In the genomic region with DNA sequence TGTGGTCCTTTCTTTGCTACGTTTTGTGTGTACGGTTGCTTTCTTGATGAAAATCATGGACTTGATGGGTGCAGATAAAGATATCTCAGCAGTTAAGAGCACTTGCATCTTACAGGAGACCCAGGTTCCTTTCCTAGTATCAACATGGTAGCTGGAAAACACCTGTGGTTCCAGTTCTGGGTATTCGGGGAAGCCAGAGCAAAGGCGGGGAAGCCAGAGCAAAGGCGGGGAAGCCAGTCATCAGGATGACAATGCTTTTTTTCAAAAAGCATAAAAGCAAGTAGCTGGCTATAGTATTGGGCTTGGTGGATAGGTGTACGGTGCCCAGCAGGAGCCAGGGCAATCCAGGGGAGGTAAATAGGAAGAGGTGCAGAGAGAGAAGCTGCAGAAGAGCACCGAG, we compare ENCODE assay signal across 21 mouse cellular contexts.
DNase-seq lines count a peak whose midpoint lies in the region; ATAC-seq and TF ChIP-seq lines count a peak whose summit lies in the region.
"Had no signal": no experiment of that assay in that cellular context is flagged by ENCODE, and none has a peak within 500 bp of the region (broad histone marks: within the 10 kb centered on the region; RNA-seq: fewer than 3 reads in every experiment).

No protein-coding gene starts in this region.

- 82% methylated on average over 7 of the region's 7 CpGs for WGBS in cerebellum, adult 2 months
- 90% methylated on average over 7 of the region's 7 CpGs for WGBS in forebrain, embryonic 14.5 days
- 90% methylated on average over 7 of the region's 7 CpGs for WGBS in forebrain, embryonic 10.5 days

- in situ Hi-C loops in CH12.LX (cut with MboI; ENCODE audit: low pct_ligation_motif_present, low pct_unique_long_range_greater_than_20kb, low sequenced_read_pairs), result no loop called here

- no peaks in the 10 kb centered on the region for H3K27me3 ChIP-seq in cerebellum, adult 2 months (ENCODE audit: control insufficient read depth, insufficient read depth, low read length)
- H3K27me3 ChIP-seq in forebrain, embryonic 14.5 days (replicated peaks; ENCODE audit: control insufficient read depth, insufficient read depth, low read length), result no peaks in the 10 kb centered on the region
- no peaks in the 10 kb centered on the region for H3K27me3 ChIP-seq in forebrain, embryonic 10.5 days (ENCODE audit: poor library complexity, severe bottlenecking)
- H3K27me3 ChIP-seq in CH12.LX (replicated peaks), result no peaks in the 10 kb centered on the region
- H3K27me3 ChIP-seq: embryonic facial prominence, embryonic 13.5 days; embryonic facial prominence, embryonic 15.5 days had no signal

- TF ChIP-seq CTCF in cerebellum, adult 2 months (IDR thresholded peaks at IDR 0.05; ENCODE audit: borderline replicate concordance, insufficient read depth, low read depth, low read length), result no peak
- TF ChIP-seq CTCF in CH12.LX (conservative IDR thresholded peaks at IDR 0.05 in 1 of 2, IDR thresholded peaks at IDR 0.05 in 1 of 2; ENCODE audit: low read depth in 2 of 2, low read length in 2 of 2), result no peak

- peak overlapping the region; percentile 28; the same call in 1 of the 2 replicates for H3K27ac ChIP-seq in cerebellum, adult 2 months (ENCODE audit: insufficient read depth, low read length)
- peak overlapping the region; percentile 14; the same call in 1 of the 2 replicates for H3K27ac ChIP-seq in forebrain, embryonic 14.5 days (ENCODE audit: low read depth, low read length)
- H3K27ac ChIP-seq in forebrain, embryonic 10.5 days, result no peak overlapping the region
- peak overlapping the region; percentile 86 for H3K27ac ChIP-seq in CH12.LX (ENCODE audit: insufficient read depth, low read depth)
- H3K27ac ChIP-seq: embryonic facial prominence, embryonic 13.5 days; embryonic facial prominence, embryonic 15.5 days had no signal

- no peak overlapping the region for H3K9ac ChIP-seq in forebrain, embryonic 14.5 days (ENCODE audit: low read length)
- H3K9ac ChIP-seq in CH12.LX (ENCODE audit: insufficient read depth, low read depth), result peak overlapping the region; percentile 34
- H3K9ac ChIP-seq: embryonic facial prominence, embryonic 13.5 days; embryonic facial prominence, embryonic 15.5 days; forebrain, postnatal 0 days had no signal

- dilution Hi-C loops in CH12.LX (cut with MboI; ENCODE audit: extremely low pct_ligation_motif_present, extremely low pct_unique_long_range_greater_than_20kb, low sequenced_read_pairs), result no loop called here

- H3K36me3 ChIP-seq in forebrain, embryonic 14.5 days (ENCODE audit: control insufficient read depth, insufficient read depth, low read length), result no peaks in the 10 kb centered on the region
- no peaks in the 10 kb centered on the region for H3K36me3 ChIP-seq in forebrain, embryonic 10.5 days (replicated peaks)
- H3K36me3 ChIP-seq in CH12.LX (replicated peaks in 1 of 2; ENCODE audit: control insufficient read depth in 1 of 2, insufficient read depth in 1 of 2, low read length in 1 of 2), result peaks cover 0 to 4% of the 10 kb centered on the region in 2 experiments
- H3K36me3 ChIP-seq: embryonic facial prominence, embryonic 13.5 days; embryonic facial prominence, embryonic 15.5 days had no signal

- peaks cover 30% of the 10 kb centered on the region for H3K4me1 ChIP-seq in cerebellum, adult 2 months (ENCODE audit: control insufficient read depth, insufficient read depth, low read length)
- H3K4me1 ChIP-seq in forebrain, embryonic 14.5 days (ENCODE audit: control insufficient read depth, insufficient read depth, low read length), result peaks cover 39% of the 10 kb centered on the region
- peaks cover 14% of the 10 kb centered on the region for H3K4me1 ChIP-seq in forebrain, embryonic 10.5 days
- peaks cover 41 to 88% of the 10 kb centered on the region in 2 experiments for H3K4me1 ChIP-seq in CH12.LX (ENCODE audit: control insufficient read depth in 1 of 2, insufficient read depth in 2 of 2)

- H3K9me3 ChIP-seq in forebrain, embryonic 14.5 days (replicated peaks; ENCODE audit: control insufficient read depth, low read length), result no peaks in the 10 kb centered on the region
- no peaks in the 10 kb centered on the region for H3K9me3 ChIP-seq in forebrain, embryonic 10.5 days
- no peaks in the 10 kb centered on the region for H3K9me3 ChIP-seq in CH12.LX (replicated peaks; ENCODE audit: low read length)
- H3K9me3 ChIP-seq: embryonic facial prominence, embryonic 13.5 days; embryonic facial prominence, embryonic 15.5 days had no signal

- H3K4me2 ChIP-seq in forebrain, embryonic 14.5 days (ENCODE audit: low read length), result no peak overlapping the region
- peak overlapping the region; percentile 23 for H3K4me2 ChIP-seq in CH12.LX (ENCODE audit: insufficient read depth, low read depth, poor library complexity, severe bottlenecking)
- H3K4me2 ChIP-seq: embryonic facial prominence, embryonic 13.5 days; embryonic facial prominence, embryonic 15.5 days had no signal

- H3K4me3 ChIP-seq in cerebellum, adult 2 months (replicated peaks; ENCODE audit: insufficient read depth, low read depth, low read length), result no peak overlapping the region
- H3K4me3 ChIP-seq in forebrain, embryonic 14.5 days (ENCODE audit: low read depth, low read length), result no peak overlapping the region
- H3K4me3 ChIP-seq in forebrain, embryonic 10.5 days, result no peak overlapping the region
- no peak overlapping the region for H3K4me3 ChIP-seq in CH12.LX (replicated peaks in 1 of 3; ENCODE audit: low read depth in 2 of 3, low read length in 2 of 3, poor library complexity in 1 of 3)
- H3K4me3 ChIP-seq: embryonic facial prominence, embryonic 13.5 days; embryonic facial prominence, embryonic 15.5 days had no signal

- no peak for ATAC-seq in forebrain, embryonic 14.5 days
- ATAC-seq in erythroblast, adult 5-6 weeks (replicated peaks; ENCODE audit: low FRiP score, poor library complexity, severe bottlenecking), result no peak
- ATAC-seq: CD4-positive, CD25-positive, alpha-beta regulatory T cell, adult 4 months; forebrain, postnatal 0 days had no signal

- TF ChIP-seq POLR2A in cerebellum, adult 2 months (IDR thresholded peaks at IDR 0.05; ENCODE audit: borderline replicate concordance, insufficient read depth, low read length), result no peak
- TF ChIP-seq POLR2A in CH12.LX (IDR thresholded peaks at IDR 0.05; ENCODE audit: low read depth, low read length), result no peak

- DNase-seq in cerebellum, adult 2 months, result peak in 1 of 2 experiments; percentile 12
- DNase-seq in cerebellum, postnatal 10 days, result no peak
- DNase-seq in forebrain, embryonic 14.5 days (ENCODE audit: low spot score), result no peak
- no peak for DNase-seq in forebrain, embryonic 10.5 days (ENCODE audit: extremely low spot score, low spot score)
- DNase-seq in heart, adult 11 months, result peak; percentile 65
- DNase-seq in heart, adult 9 months (ENCODE audit: low spot score in 2 of 2), result no peak
- peak; percentile 51 for DNase-seq in CH12.LX (ENCODE audit: extremely low read depth)
- DNase-seq: adrenal gland, adult 2 months; adrenal gland, postnatal 10 days; adrenal gland, postnatal 25 days; B cell, adult 2 months; cerebellum, adult 11 months; cerebellum, adult 9-10 months; cerebellum, postnatal 14 days; cerebellum, postnatal 36 days; embryo, embryonic 11 days; forebrain, postnatal 0 days had no signal

- TF ChIP-seq RAD21 in CH12.LX (IDR thresholded peaks at IDR 0.05; ENCODE audit: low read depth, low read length), result no peak; the same call in 1 of the 2 replicates

- H3K79me2 ChIP-seq in CH12.LX (replicated peaks; ENCODE audit: control insufficient read depth, extremely low read depth, insufficient read depth, poor library complexity, severe bottlenecking), result no peaks in the 10 kb centered on the region; the same call in 1 of the 2 replicates

- peak; percentile 73 for TF ChIP-seq EP300 in CH12.LX (IDR thresholded peaks at IDR 0.05; ENCODE audit: low read length)

TF ChIP-seq in CH12.LX, 34 proteins besides CTCF, POLR2A, EP300 and RAD21 (continues in another document):
- TF ChIP-seq E2F4 (IDR thresholded peaks at IDR 0.05; ENCODE audit: insufficient replicate concordance, low read depth, low read length) (no peak), CHD2 (IDR thresholded peaks at IDR 0.05; ENCODE audit: low read length) (no peak), JUN (IDR thresholded peaks at IDR 0.05; ENCODE audit: insufficient read depth, low read depth, low read length) (no peak), ELF1 (IDR thresholded peaks at IDR 0.05; ENCODE audit: low read depth, low read length) (no peak), RCOR1 (conservative IDR thresholded peaks at IDR 0.05; ENCODE audit: low read depth, low read length) (no peak), MAX (IDR thresholded peaks at IDR 0.05; ENCODE audit: low read length) (no peak), USF1 (IDR thresholded peaks at IDR 0.05; ENCODE audit: low read depth, low read length) (no peak), ZC3H11A (IDR thresholded peaks at IDR 0.05; ENCODE audit: low read depth, low read length) (no peak), ZMIZ1 (IDR thresholded peaks at IDR 0.05; ENCODE audit: low read depth, low read length) (no peak; the same call in 1 of the 2 replicates), SIN3A (IDR thresholded peaks at IDR 0.05; ENCODE audit: low read length) (0 out of 2 replicates have a peak, but pooled peaks have one; percentile 36), IRF4 (IDR thresholded peaks at IDR 0.05; ENCODE audit: low read depth, low read length) (peak; percentile 77; the same call in 1 of the 2 replicates), POLR2AphosphoS2 (IDR thresholded peaks at IDR 0.05; ENCODE audit: low read depth, low read length) (no peak), ETS1 (conservative IDR thresholded peaks at IDR 0.05; ENCODE audit: low read depth, low read length) (peak; percentile 28; the same call in 1 of the 2 replicates), ZNF384 (IDR thresholded peaks at IDR 0.05; ENCODE audit: low read depth, low read length) (peak; percentile 58), KAT2A (IDR thresholded peaks at IDR 0.05; ENCODE audit: insufficient replicate concordance, low read length) (no peak), JUND (conservative IDR thresholded peaks at IDR 0.05; ENCODE audit: low read depth, low read length) (no peak), SMC3 (IDR thresholded peaks at IDR 0.05; ENCODE audit: low read depth, low read length) (no peak), TCF12 (IDR thresholded peaks at IDR 0.05; ENCODE audit: low read depth, low read length) (peak; percentile 54; the same call in 1 of the 2 replicates), MAFK (IDR thresholded peaks at IDR 0.05; ENCODE audit: insufficient replicate concordance, low read length) (peak; percentile 44; the same call in 1 of the 2 replicates), PAX5 (IDR thresholded peaks at IDR 0.05; ENCODE audit: low read length) (no peak), MEF2A (IDR thresholded peaks at IDR 0.05; ENCODE audit: borderline replicate concordance, low read depth, low read length) (peak; percentile 79), HCFC1 (IDR thresholded peaks at IDR 0.05; ENCODE audit: low read depth, low read length) (no peak), MXI1 (IDR thresholded peaks at IDR 0.05; ENCODE audit: low read depth, low read length) (no peak), UBTF (IDR thresholded peaks at IDR 0.05; ENCODE audit: low read depth, low read length) (no peak), MAZ (IDR thresholded peaks at IDR 0.05; ENCODE audit: low read depth, low read length) (no peak; the same call in 1 of the 2 replicates)

Comparison
In these comparisons a context has a peak if more than half of its experiments do, and no peak if none do; other contexts are left out.
1. DNase-seq: peak in heart, adult 11 months (single experiment) and CH12.LX (single experiment); none in cerebellum, postnatal 10 days (0 of 2), forebrain, embryonic 14.5 days (single experiment), forebrain, embryonic 10.5 days (single experiment) and heart, adult 9 months (0 of 2).